Mouse (Mus musculus) C2C12 (cell line): ENCODE measurements around the gene Rac1.

ENCODE experiments used
- CTCF ChIP-seq: IDR thresholded peaks from one replicate; pipeline ENCODE4 v1.5.1; 2011; ENCODE audit not compliant: control insufficient read depth, insufficient read depth, insufficient read length
- MAX ChIP-seq: IDR thresholded peaks from one replicate; pipeline ENCODE4 v1.6.1; 2011; ENCODE audit warnings: mild to moderate bottlenecking, control low read depth
- USF1 ChIP-seq: IDR thresholded peaks from one replicate; pipeline ENCODE4 v1.6.1; 2011; ENCODE audit warnings: low read depth, mild to moderate bottlenecking, control low read depth, moderate library complexity

DNA sequence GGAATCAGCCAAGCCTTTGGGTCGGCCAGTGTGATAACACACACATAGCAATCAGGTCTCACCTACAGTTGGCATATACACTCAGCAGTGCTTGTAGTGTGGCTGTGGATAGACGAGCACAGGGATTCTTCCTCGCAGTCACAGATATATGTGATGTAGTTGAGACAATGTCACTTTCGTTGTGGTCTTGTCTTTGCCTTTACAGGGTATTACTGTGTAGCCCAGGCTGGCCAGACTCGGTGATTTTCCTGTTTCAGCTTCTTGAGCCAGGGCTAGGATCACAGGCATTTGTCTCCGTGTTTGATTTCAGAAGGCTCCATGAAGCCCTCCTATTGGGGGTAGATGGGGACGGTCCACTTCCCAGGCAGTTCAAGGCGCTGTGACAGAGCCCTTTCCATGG, 58.2 kb downstream of the Rac1 start:
- TF ChIP-seq CTCF (no peak), MAX (no peak), USF1 (no peak)
